Mouse (Mus musculus) forebrain, embryonic 13.5 days (tissue): ENCODE results near the gene Fut8. TPM values are rescaled to one million over a fixed set of nuclear protein-coding genes. Genes with fewer than 3 reads are reported as not detected.

Experiments used
- ATAC-seq: fragments of 200-750 bp; cut with Nextera tagmentation; 2 replicates; pipeline ENCODE4 v1.8.0; 2017
- H3K27ac ChIP-seq: fragments of 300-500 bp; sonication (generic); 2 replicates; pipeline ENCODE4 v1.5.1; 2015; ENCODE audit warnings: inconsistent platforms, mild to moderate bottlenecking, moderate library complexity
- H3K27me3 ChIP-seq: fragments of 300-500 bp; sonication (generic); 2 replicates; pipeline ENCODE4 v1.6.1; 2015; ENCODE audit warnings: mild to moderate bottlenecking, inconsistent platforms
- H3K36me3 ChIP-seq: fragments of 300-500 bp; sonication (generic); 2 replicates; pipeline ENCODE4 v1.6.1; 2015; ENCODE audit warnings: mild to moderate bottlenecking, inconsistent platforms; ENCODE audit not compliant: poor library complexity, severe bottlenecking
- H3K4me1 ChIP-seq: fragments of 300-500 bp; sonication (generic); 2 replicates; pipeline ENCODE4 v1.6.1; 2015; ENCODE audit warnings: inconsistent platforms
- H3K4me2 ChIP-seq: fragments of 300-500 bp; sonication (generic); 2 replicates; pipeline ENCODE4 v1.6.1; 2015; ENCODE audit warnings: inconsistent platforms, mild to moderate bottlenecking, moderate library complexity
- H3K4me3 ChIP-seq: fragments of 300-500 bp; sonication (generic); 2 replicates; pipeline ENCODE4 v1.5.1; 2015; ENCODE audit warnings: mild to moderate bottlenecking, inconsistent platforms
- H3K9ac ChIP-seq: fragments of 300-500 bp; sonication (generic); 2 replicates; pipeline ENCODE4 v1.6.1; 2015; ENCODE audit warnings: mild to moderate bottlenecking, inconsistent platforms
- H3K9me3 ChIP-seq: fragments of 300-500 bp; sonication (generic); replicated peaks from 2 replicates; pipeline ENCODE4 v1.6.1; 2016; ENCODE audit warnings: inconsistent platforms
- WGBS: fragments of 180-500 bp; shearing (Covaris S2); methylation state at CpG from one replicate; pipeline ENCODE4 v1.1.7; 2015; 5-methylcytosine and 5-hydroxymethylcytosine counted together
- polyA plus RNA-seq: library from polyadenylated mRNA; unstranded; fragments of >200 nt; fragmentation: Nextera tagmentation; extraction: Ambion mirVana; gene quantifications from 2 replicates; pipeline ENCODE4 v1.2.1, GENCODE M21; 2015

Fut8 gene
- 27.7 and 30.3 TPM in 2 replicates for polyA plus RNA-seq

DNA sequence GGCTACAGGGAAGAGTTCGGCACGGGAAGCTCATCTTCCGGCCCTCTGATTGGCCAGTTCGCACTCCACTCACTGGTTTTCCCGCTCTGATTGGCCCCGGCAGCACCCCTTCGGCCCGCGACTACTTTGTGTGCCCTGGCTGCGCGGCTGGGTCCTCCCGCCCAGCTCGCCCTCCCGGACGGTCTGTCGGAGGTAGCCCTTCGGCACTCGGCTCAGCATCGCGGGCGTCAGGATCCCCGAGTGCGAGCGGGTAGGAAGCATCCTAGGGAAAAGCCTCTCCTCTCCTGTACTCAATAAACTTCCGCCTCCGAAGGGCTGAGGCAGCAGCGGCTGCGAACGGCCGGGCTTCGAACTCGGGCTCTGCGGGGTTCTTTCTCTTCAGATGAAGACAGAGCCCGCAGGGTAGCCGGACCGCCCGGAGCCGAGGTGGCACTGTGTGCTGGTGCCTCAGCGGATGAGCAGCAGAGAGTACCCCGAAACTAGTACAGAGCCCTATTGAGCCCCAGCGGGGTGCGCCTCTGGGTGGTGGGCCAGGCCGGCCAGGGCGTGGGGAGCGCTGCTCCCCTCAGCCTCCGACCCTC is at the start of gene Fut8:
Gene Fut8 (plus strand): TSS at position 176 of the 581 bp plus-strand sequence.
- no peaks in the 10 kb centered on the region for H3K27me3 ChIP-seq
- H3K9ac ChIP-seq = peak within 1 kb of the TSS; percentile 94
- H3K4me1 ChIP-seq = peaks cover 14% of the 10 kb centered on the region; the same call in 1 of the 2 replicates
- peak within 1 kb of the TSS; percentile 97 for H3K27ac ChIP-seq
- no peaks in the 10 kb centered on the region for H3K9me3 ChIP-seq
- H3K4me2 ChIP-seq = peak within 1 kb of the TSS; percentile 82
- H3K4me3 ChIP-seq = peak within 1 kb of the TSS; percentile 81
- H3K36me3 ChIP-seq = no peaks in the 10 kb centered on the region
- WGBS = 0% methylated on average over 46 of the region's 46 CpGs
- ATAC-seq = peak; percentile 83

- Histone ChIP-seq H3K4me2 (no peak overlapping the region), H3K4me1 (no peaks in the 10 kb centered on the region), H3K9me3 (no peaks in the 10 kb centered on the region), H3K27me3 (no peaks in the 10 kb centered on the region), H3K27ac (no peak overlapping the region), H3K4me3 (no peak overlapping the region), H3K9ac (no peak overlapping the region), H3K36me3 (no peaks in the 10 kb centered on the region)
- 57% methylated on average over 4 of the region's 4 CpGs for WGBS
- no peak for ATAC-seq
These were observed 48.8 kb upstream of the Fut8 start for GRCm38 (mm10) chr12:77189161-77189560.

DNA sequence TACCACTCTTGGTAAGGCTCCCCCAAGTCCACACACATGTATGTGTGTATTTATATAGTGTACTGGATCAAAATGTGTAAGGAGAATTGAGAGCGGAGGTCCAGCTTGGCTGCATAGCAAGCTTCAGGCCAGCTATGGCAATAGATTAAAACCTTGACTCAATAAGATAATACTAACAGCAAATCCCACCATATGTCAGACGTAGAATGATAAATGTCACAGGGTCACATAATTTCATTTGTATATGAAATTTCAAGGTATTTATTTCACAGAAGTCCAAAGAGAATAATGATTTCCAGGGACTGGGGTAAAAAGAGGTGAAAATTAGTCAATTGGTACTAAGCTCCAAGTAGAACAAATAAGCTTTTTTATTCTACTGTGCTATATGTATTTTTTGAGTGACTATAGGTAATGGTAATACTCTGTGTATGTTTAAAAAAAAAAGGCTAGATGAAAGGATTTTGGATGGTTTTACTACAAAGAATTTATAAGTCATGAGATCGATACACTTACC is 47.9 kb upstream of the Fut8 start:
- Histone ChIP-seq H3K27me3 (no peaks in the 10 kb centered on the region), H3K4me3 (no peak overlapping the region), H3K4me2 (no peak overlapping the region), H3K9ac (no peak overlapping the region), H3K4me1 (no peaks in the 10 kb centered on the region), H3K9me3 (no peaks in the 10 kb centered on the region), H3K27ac (no peak overlapping the region), H3K36me3 (no peaks in the 10 kb centered on the region)
- ATAC-seq = no peak
- WGBS = 98% methylated on average over 3 of the region's 3 CpGs

GRCm38 (mm10) chr12:77191478-77192271 is 46.2 kb upstream of the Fut8 start:
- H3K27ac ChIP-seq = no peak overlapping the region
- no peaks in the 10 kb centered on the region for H3K9me3 ChIP-seq
- no peaks in the 10 kb centered on the region for H3K36me3 ChIP-seq
- H3K4me3 ChIP-seq = no peak overlapping the region
- H3K9ac ChIP-seq = no peak overlapping the region
- H3K27me3 ChIP-seq = no peaks in the 10 kb centered on the region
- no peak overlapping the region for H3K4me2 ChIP-seq
- WGBS = 92% methylated on average over 9 of the region's 9 CpGs
- ATAC-seq = no peak
- H3K4me1 ChIP-seq = no peaks in the 10 kb centered on the region

GRCm38 (mm10) chr12:77192714-77193113 is 45.2 kb upstream of the Fut8 start:
- Histone ChIP-seq H3K36me3 (no peaks in the 10 kb centered on the region), H3K4me1 (no peaks in the 10 kb centered on the region), H3K4me2 (no peak overlapping the region), H3K9me3 (no peaks in the 10 kb centered on the region), H3K9ac (no peak overlapping the region), H3K4me3 (no peak overlapping the region), H3K27ac (no peak overlapping the region), H3K27me3 (no peaks in the 10 kb centered on the region)
- no peak for ATAC-seq
- WGBS = 90% methylated on average over 3 of the region's 3 CpGs

DNA sequence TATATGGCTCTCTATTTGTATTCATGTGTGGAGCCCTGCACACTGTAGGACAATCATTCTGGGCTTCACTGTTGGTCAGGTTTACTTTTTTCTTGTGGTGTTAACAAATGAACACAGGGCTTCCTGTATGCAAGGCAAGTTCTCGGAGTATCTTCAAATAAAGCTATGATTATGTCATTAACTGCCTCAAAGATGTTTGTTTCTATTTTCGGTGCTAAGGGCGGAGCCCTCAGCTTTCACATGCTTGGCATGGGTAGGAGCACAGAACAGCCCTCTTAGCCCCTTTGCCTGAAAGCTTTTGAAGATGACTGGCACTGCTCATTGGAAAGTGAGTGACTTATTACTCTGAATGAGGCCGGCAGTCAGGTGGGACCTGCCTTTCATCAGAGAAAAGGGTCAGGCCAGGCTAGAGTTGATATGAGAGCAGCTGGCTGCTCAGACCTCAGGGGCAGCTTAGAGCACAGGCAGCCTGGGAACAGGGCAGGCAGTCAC is 44.7 kb upstream of the Fut8 start:
- Histone ChIP-seq H3K4me1 (no peaks in the 10 kb centered on the region), H3K4me3 (no peak overlapping the region), H3K27ac (no peak overlapping the region), H3K9me3 (no peaks in the 10 kb centered on the region), H3K9ac (no peak overlapping the region), H3K4me2 (no peak overlapping the region), H3K27me3 (no peaks in the 10 kb centered on the region), H3K36me3 (no peaks in the 10 kb centered on the region)
- no peak for ATAC-seq
- WGBS = 83% methylated on average over 4 of the region's 4 CpGs

DNA sequence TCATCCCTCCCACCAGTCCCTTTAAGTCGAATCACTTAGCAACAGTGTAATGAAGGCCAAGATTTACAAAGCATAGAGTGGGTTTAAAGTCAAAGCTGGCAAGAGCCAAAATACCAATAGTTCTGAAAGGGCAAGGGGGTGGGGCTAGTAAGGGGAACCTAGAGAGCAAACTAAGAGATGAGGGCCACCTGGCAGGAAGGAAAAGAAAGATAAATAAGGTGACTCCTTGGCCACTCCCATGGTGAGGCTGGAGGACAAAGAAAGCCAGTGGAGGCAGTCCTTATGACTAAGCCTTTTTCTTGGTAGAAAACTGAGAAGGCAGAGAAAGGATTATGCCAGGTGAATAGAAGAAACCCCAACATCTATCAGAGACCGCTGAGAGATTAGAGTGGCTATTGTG is 42.9 kb upstream of the Fut8 start:
- ATAC-seq = no peak
- H3K4me2 ChIP-seq = no peak overlapping the region
- no peak overlapping the region for H3K9ac ChIP-seq
- no peaks in the 10 kb centered on the region for H3K9me3 ChIP-seq
- H3K4me3 ChIP-seq = no peak overlapping the region
- no peak overlapping the region for H3K27ac ChIP-seq
- no peaks in the 10 kb centered on the region for H3K4me1 ChIP-seq
- H3K36me3 ChIP-seq = no peaks in the 10 kb centered on the region
- H3K27me3 ChIP-seq = no peaks in the 10 kb centered on the region
- WGBS = 61% methylated on average over 2 of the region's 2 CpGs

GRCm38 (mm10) chr12:77196529-77197095 is 41.3 kb upstream of the Fut8 start:
- no peak for ATAC-seq
- no peak overlapping the region for H3K27ac ChIP-seq
- 93% methylated on average over 2 of the region's 2 CpGs for WGBS

GRCm38 (mm10) chr12:77197121-77197599 is 40.8 kb upstream of the Fut8 start:
- H3K27ac ChIP-seq = no peak overlapping the region
- 76% methylated on average over 7 of the region's 7 CpGs for WGBS
- no peaks in the 10 kb centered on the region for H3K27me3 ChIP-seq
- no peaks in the 10 kb centered on the region for H3K9me3 ChIP-seq
- no peak overlapping the region for H3K9ac ChIP-seq
- H3K4me3 ChIP-seq = no peak overlapping the region
- ATAC-seq = no peak
- H3K36me3 ChIP-seq = no peaks in the 10 kb centered on the region
- no peaks in the 10 kb centered on the region for H3K4me1 ChIP-seq
- no peak overlapping the region for H3K4me2 ChIP-seq

More at GRCm38 (mm10) chr12:77196529-77197095, 41.3 kb upstream of the Fut8 start:
- H3K4me1 ChIP-seq = no peaks in the 10 kb centered on the region
- H3K27me3 ChIP-seq = no peaks in the 10 kb centered on the region
- no peak overlapping the region for H3K4me3 ChIP-seq
- no peaks in the 10 kb centered on the region for H3K36me3 ChIP-seq
- no peak overlapping the region for H3K4me2 ChIP-seq
- H3K9me3 ChIP-seq = no peaks in the 10 kb centered on the region
- H3K9ac ChIP-seq = no peak overlapping the region

DNA sequence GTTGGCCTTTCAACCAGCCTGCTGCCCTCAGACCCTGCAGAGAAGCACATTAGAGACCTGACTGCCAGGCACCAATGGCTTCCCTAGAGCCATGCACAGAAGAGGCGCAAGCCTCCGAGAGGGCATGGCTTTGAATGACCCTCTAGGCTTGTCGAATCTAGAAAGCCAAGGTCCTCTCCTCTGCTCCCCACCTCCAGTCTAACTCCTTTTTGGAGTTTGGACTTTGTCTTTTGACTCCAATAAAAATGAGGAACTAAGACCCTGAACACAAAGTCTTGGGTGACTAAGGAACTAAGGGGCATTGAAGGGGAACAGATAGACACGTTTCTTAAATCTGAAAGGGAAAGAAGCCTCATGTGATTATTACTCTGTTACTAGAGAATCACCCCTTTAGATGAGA is 39.7 kb upstream of the Fut8 start:
- Histone ChIP-seq H3K4me3 (no peak overlapping the region), H3K27ac (no peak overlapping the region), H3K4me1 (no peaks in the 10 kb centered on the region), H3K4me2 (no peak overlapping the region), H3K36me3 (no peaks in the 10 kb centered on the region), H3K27me3 (no peaks in the 10 kb centered on the region), H3K9me3 (no peaks in the 10 kb centered on the region), H3K9ac (no peak overlapping the region)
- ATAC-seq = no peak
- WGBS = 94% methylated on average over 4 of the region's 4 CpGs

GRCm38 (mm10) chr12:77201461-77202143 is 36.3 kb upstream of the Fut8 start:
- H3K4me2 ChIP-seq = no peak overlapping the region
- no peak overlapping the region for H3K27ac ChIP-seq
- H3K4me1 ChIP-seq = no peaks in the 10 kb centered on the region
- no peak overlapping the region for H3K4me3 ChIP-seq
- WGBS = 84% methylated on average over 10 of the region's 10 CpGs
- no peaks in the 10 kb centered on the region for H3K9me3 ChIP-seq
- H3K9ac ChIP-seq = no peak overlapping the region
- H3K27me3 ChIP-seq = no peaks in the 10 kb centered on the region
- ATAC-seq = no peak
- no peaks in the 10 kb centered on the region for H3K36me3 ChIP-seq

- ATAC-seq = no peak
- no peaks in the 10 kb centered on the region for H3K9me3 ChIP-seq
- 89% methylated on average over 4 of the region's 4 CpGs for WGBS
These were observed 34.8 kb upstream of the Fut8 start for GRCm38 (mm10) chr12:77203136-77203535.

More at GRCm38 (mm10) chr12:77203136-77203535, 34.8 kb upstream of the Fut8 start:
- no peak overlapping the region for H3K9ac ChIP-seq
- no peak overlapping the region for H3K4me2 ChIP-seq
- no peaks in the 10 kb centered on the region for H3K4me1 ChIP-seq
- no peaks in the 10 kb centered on the region for H3K27me3 ChIP-seq
- H3K27ac ChIP-seq = no peak overlapping the region
- H3K4me3 ChIP-seq = no peak overlapping the region
- no peaks in the 10 kb centered on the region for H3K36me3 ChIP-seq
